8 mouse cellular contexts compared by ENCODE assay signal in the genomic region with DNA sequence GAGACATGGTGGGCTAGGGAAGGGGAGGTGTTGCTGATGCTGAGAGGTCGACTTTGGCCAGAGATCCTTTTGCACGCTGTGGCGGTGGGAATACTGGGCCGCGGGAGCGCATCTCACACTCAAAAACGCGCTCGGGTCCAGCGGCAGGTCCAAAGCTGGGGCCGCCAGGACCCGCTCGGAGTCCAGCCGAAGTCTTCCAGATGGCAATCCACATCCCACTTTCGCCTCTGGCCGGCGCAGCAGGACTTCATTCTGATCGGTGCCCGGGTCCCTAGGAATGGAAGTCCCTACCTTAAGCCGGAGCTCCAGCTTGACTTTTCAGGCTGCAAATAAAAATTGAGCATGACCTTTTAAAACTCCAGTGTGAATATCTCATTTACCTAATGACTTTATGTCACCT. TPM values are rescaled to one million over a fixed set of nuclear protein-coding genes. Genes with fewer than 3 reads are reported as not detected.
DNase-seq lines count a peak whose midpoint lies in the region; ATAC-seq lines count a peak whose summit lies in the region.

No protein-coding gene starts in this region.

- peak overlapping the region; percentile 79 for H3K4me2 ChIP-seq in embryonic facial prominence, embryonic 14.5 days (ENCODE audit: low read depth, low read length)
- peak overlapping the region; percentile 87 for H3K4me2 ChIP-seq in hindbrain, embryonic 13.5 days
- H3K4me2 ChIP-seq in liver, embryonic 12.5 days = peak overlapping the region; percentile 57

- H3K9ac ChIP-seq in embryonic facial prominence, embryonic 14.5 days (ENCODE audit: low read depth, low read length) = peak overlapping the region; percentile 58
- H3K9ac ChIP-seq in hindbrain, embryonic 13.5 days = peak overlapping the region; percentile 77
- H3K9ac ChIP-seq in liver, embryonic 12.5 days = no peak overlapping the region

- H3K4me1 ChIP-seq in embryonic facial prominence, embryonic 14.5 days (ENCODE audit: control insufficient read depth, insufficient read depth, low read length) = peaks cover 8% of the 10 kb centered on the region; the same call in 1 of the 2 replicates
- peaks cover 39% of the 10 kb centered on the region for H3K4me1 ChIP-seq in hindbrain, embryonic 13.5 days (replicated peaks)
- no peaks in the 10 kb centered on the region for H3K4me1 ChIP-seq in liver, embryonic 12.5 days

- peak; percentile 20 for DNase-seq in ovary, postnatal 36 days (ENCODE audit: low spot score)
- no peak for DNase-seq in ovary, postnatal 10 days (ENCODE audit: low spot score)
- DNase-seq in embryonic facial prominence, embryonic 14.5 days (ENCODE audit: low spot score) = no peak
- peak; percentile 49 for DNase-seq in retina, embryonic 14.5 days (ENCODE audit: low spot score)
- no peak for DNase-seq in spleen, postnatal 36 days (ENCODE audit: low spot score in 2 of 2)

- ATAC-seq in embryonic facial prominence, embryonic 14.5 days (ENCODE audit: low read depth) = no peak
- ATAC-seq in hindbrain, embryonic 13.5 days (ENCODE audit: low FRiP score) = peak; percentile 41; the same call in 1 of the 2 replicates
- no peak for ATAC-seq in liver, embryonic 12.5 days
- ATAC-seq in granulocyte monocyte progenitor cell, adult 5-6 weeks (replicated peaks; ENCODE audit: poor library complexity, severe bottlenecking) = no peak

- H3K9me3 ChIP-seq in embryonic facial prominence, embryonic 14.5 days (ENCODE audit: control insufficient read depth, low read length) = no peaks in the 10 kb centered on the region
- H3K9me3 ChIP-seq in hindbrain, embryonic 13.5 days = no peaks in the 10 kb centered on the region
- H3K9me3 ChIP-seq in liver, embryonic 12.5 days (replicated peaks) = no peaks in the 10 kb centered on the region

- peaks cover 43% of the 10 kb centered on the region for H3K27me3 ChIP-seq in embryonic facial prominence, embryonic 14.5 days (replicated peaks; ENCODE audit: control insufficient read depth, insufficient read depth, low read length)
- peaks cover 13% of the 10 kb centered on the region; the same call in 1 of the 2 replicates for H3K27me3 ChIP-seq in hindbrain, embryonic 13.5 days
- peaks cover 74% of the 10 kb centered on the region for H3K27me3 ChIP-seq in liver, embryonic 12.5 days (replicated peaks)

- no peaks in the 10 kb centered on the region for H3K36me3 ChIP-seq in embryonic facial prominence, embryonic 14.5 days (ENCODE audit: control insufficient read depth, insufficient read depth, low read length)
- no peaks in the 10 kb centered on the region for H3K36me3 ChIP-seq in hindbrain, embryonic 13.5 days
- no peaks in the 10 kb centered on the region for H3K36me3 ChIP-seq in liver, embryonic 12.5 days

- peak overlapping the region; percentile 19 for H3K27ac ChIP-seq in embryonic facial prominence, embryonic 14.5 days (replicated peaks; ENCODE audit: low read depth, low read length)
- H3K27ac ChIP-seq in hindbrain, embryonic 13.5 days = peak overlapping the region; percentile 85
- no peak overlapping the region for H3K27ac ChIP-seq in liver, embryonic 12.5 days

- H3K4me3 ChIP-seq in embryonic facial prominence, embryonic 14.5 days (ENCODE audit: low read depth, low read length) = peak overlapping the region; percentile 45
- peak overlapping the region; percentile 41 for H3K4me3 ChIP-seq in hindbrain, embryonic 13.5 days
- H3K4me3 ChIP-seq in liver, embryonic 12.5 days = peak overlapping the region; percentile 40

- WGBS in embryonic facial prominence, embryonic 14.5 days = 4% methylated on average over 20 of the region's 20 CpGs
- WGBS in hindbrain, embryonic 13.5 days = under 1% methylated on average over 20 of the region's 20 CpGs
- WGBS in liver, embryonic 12.5 days (ENCODE audit: insufficient replicate concordance) = 4% methylated on average over 20 of the region's 20 CpGs

RNA-seq across cellular contexts. Expression of a gene that starts 9.8 kb away (rescaled TPM):
- 30.4 and 40.4 TPM in 2 replicates for polyA plus RNA-seq in embryonic facial prominence, embryonic 14.5 days (2014; fragmentation: Nextera tagmentation; extraction: Ambion mirVana)
- 139 and 175 TPM in 2 replicates for polyA plus RNA-seq in hindbrain, embryonic 13.5 days (2015; fragmentation: Nextera tagmentation; extraction: Ambion mirVana)
- polyA plus RNA-seq in liver, embryonic 12.5 days (2016; fragmentation: Nextera tagmentation; extraction: Ambion mirVana) = 5.9 and 6.0 TPM in 2 replicates
- total RNA-seq in granulocyte monocyte progenitor cell, adult 5-6 weeks (2014; fragmentation: Nextera tagmentation) = not detected in 2 replicates
- not detected in 2 replicates for total RNA-seq in granulocyte monocyte progenitor cell, adult 5-6 weeks (2017)

Comparison
In these comparisons a context has a peak if more than half of its experiments do, and no peak if none do; other contexts are left out.
1. DNase-seq: peak in ovary, postnatal 36 days (single experiment) and retina, embryonic 14.5 days (single experiment); none in ovary, postnatal 10 days (single experiment), embryonic facial prominence, embryonic 14.5 days (single experiment) and spleen, postnatal 36 days (0 of 2).
2. Peak in every context shown above with its lines, with median percentiles within 50 percentile points of each other: H3K4me2 ChIP-seq and H3K4me3 ChIP-seq.